Mouse (Mus musculus) embryonic facial prominence, embryonic 13.5 days (tissue): ENCODE measurements around the gene 0610009B22Rik. TPM values are rescaled to one million over a fixed set of nuclear protein-coding genes. Genes with fewer than 3 reads are reported as not detected.

Source experiments
- ATAC-seq: fragments of 200-750 bp; cut with Nextera tagmentation; 2 replicates; pipeline ENCODE4 v1.8.0; 2017; ENCODE audit warnings: low read depth; ENCODE audit not compliant: insufficient number of reproducible peaks, insufficient read depth, low FRiP score, low TSS enrichment
- H3K27ac ChIP-seq: fragments of 300-500 bp; sonication (generic); 2 replicates; pipeline ENCODE4 v1.5.1; 2015; ENCODE audit warnings: moderate library complexity, mild to moderate bottlenecking, inconsistent platforms
- H3K27me3 ChIP-seq: fragments of 300-500 bp; sonication (generic); 2 replicates; pipeline ENCODE4 v1.6.1; 2015; ENCODE audit warnings: mild to moderate bottlenecking, inconsistent platforms
- H3K36me3 ChIP-seq: fragments of 300-500 bp; sonication (generic); 2 replicates; pipeline ENCODE4 v1.6.1; 2015; ENCODE audit warnings: mild to moderate bottlenecking, inconsistent platforms
- H3K4me1 ChIP-seq: fragments of 300-500 bp; sonication (generic); 2 replicates; pipeline ENCODE4 v1.6.1; 2015; ENCODE audit warnings: inconsistent platforms
- H3K4me2 ChIP-seq: fragments of 300-500 bp; sonication (generic); 2 replicates; pipeline ENCODE4 v1.6.1; 2015; ENCODE audit warnings: moderate library complexity, mild to moderate bottlenecking, inconsistent platforms
- H3K4me3 ChIP-seq: fragments of 300-500 bp; sonication (generic); 2 replicates; pipeline ENCODE4 v1.5.1; 2015; ENCODE audit warnings: mild to moderate bottlenecking, inconsistent platforms
- H3K9ac ChIP-seq: fragments of 300-500 bp; sonication (generic); 2 replicates; pipeline ENCODE4 v1.6.1; 2015; ENCODE audit warnings: mild to moderate bottlenecking, inconsistent platforms
- H3K9me3 ChIP-seq: fragments of 300-500 bp; sonication (generic); 2 replicates; pipeline ENCODE4 v1.6.1; 2016; ENCODE audit warnings: inconsistent platforms
- whole genome bisulfite sequencing: fragments of 180-500 bp; shearing (Covaris S2); methylation state at CpG from one replicate; pipeline ENCODE4 v1.1.7; 2015; ENCODE audit warnings: mixed read lengths; 5-methylcytosine and 5-hydroxymethylcytosine counted together
- polyA plus RNA-seq: library from polyadenylated mRNA; unstranded; fragments of >200 nt; fragmentation: Nextera tagmentation; extraction: Ambion mirVana; gene quantifications from 2 replicates; pipeline ENCODE4 v1.2.1, GENCODE M21; 2015

The 0610009B22Rik gene
- polyA plus RNA-seq, 1 experiment from 2014 or later: 87.7 TPM

GRCm38 (mm10) chr11:51658705-51659104 lies 30.0 kb downstream of the 0610009B22Rik start:
- Histone ChIP-seq H3K9me3 (no peaks in the 10 kb centered on the region), H3K36me3 (no peaks in the 10 kb centered on the region), H3K4me3 (no peak overlapping the region), H3K27me3 (no peaks in the 10 kb centered on the region), H3K27ac (peak overlapping the region; percentile 56), H3K9ac (peak overlapping the region; percentile 36), H3K4me2 (peak overlapping the region; percentile 40), H3K4me1 (peaks cover 38% of the 10 kb centered on the region)
- WGBS: 23% methylated on average over 6 of the region's 6 CpGs
- 0 out of 2 replicates have a peak, but pooled peaks have one; percentile 73 for ATAC-seq

- peak overlapping the region; percentile 56 for H3K27ac ChIP-seq
- ATAC-seq: no peak
- no peaks in the 10 kb centered on the region for H3K36me3 ChIP-seq
These were observed 30.4 kb downstream of the 0610009B22Rik start for GRCm38 (mm10) chr11:51658291-51658690.

GRCm38 (mm10) chr11:51656798-51657521 lies 31.7 kb downstream of the 0610009B22Rik start:
- Histone ChIP-seq H3K9me3 (no peaks in the 10 kb centered on the region), H3K4me3 (no peak overlapping the region), H3K4me2 (no peak overlapping the region), H3K36me3 (no peaks in the 10 kb centered on the region), H3K9ac (no peak overlapping the region), H3K4me1 (peaks cover 38% of the 10 kb centered on the region), H3K27me3 (no peaks in the 10 kb centered on the region), H3K27ac (no peak overlapping the region)
- ATAC-seq: no peak
- WGBS: 65% methylated on average over 10 of the region's 10 CpGs

More at GRCm38 (mm10) chr11:51658291-51658690, 30.4 kb downstream of the 0610009B22Rik start:
- Histone ChIP-seq H3K4me1 (peaks cover 38% of the 10 kb centered on the region), H3K27me3 (no peaks in the 10 kb centered on the region), H3K4me3 (no peak overlapping the region), H3K9ac (peak overlapping the region; percentile 36; the same call in 1 of the 2 replicates), H3K4me2 (peak overlapping the region; percentile 40), H3K9me3 (no peaks in the 10 kb centered on the region)
- WGBS: 33% methylated on average over 7 of the region's 7 CpGs

GRCm38 (mm10) chr11:51654891-51655290 lies 33.8 kb downstream of the 0610009B22Rik start:
- Histone ChIP-seq H3K9ac (no peak overlapping the region), H3K36me3 (no peaks in the 10 kb centered on the region), H3K9me3 (no peaks in the 10 kb centered on the region), H3K4me3 (no peak overlapping the region), H3K27ac (no peak overlapping the region), H3K4me1 (peaks cover 44% of the 10 kb centered on the region), H3K4me2 (no peak overlapping the region), H3K27me3 (peaks cover 5% of the 10 kb centered on the region)
- no peak for ATAC-seq
- 87% methylated on average over 3 of the region's 3 CpGs for WGBS

GRCm38 (mm10) chr11:51653736-51654135 lies 34.9 kb downstream of the 0610009B22Rik start:
- peaks cover 15% of the 10 kb centered on the region for H3K27me3 ChIP-seq
- H3K4me1 ChIP-seq: peaks cover 48% of the 10 kb centered on the region
- H3K9ac ChIP-seq: 0 out of 2 replicates have a peak overlapping the region, but pooled peaks have one; percentile 21
- no peaks in the 10 kb centered on the region for H3K9me3 ChIP-seq
- 86% methylated on average over 6 of the region's 6 CpGs for WGBS
- no peak overlapping the region for H3K4me3 ChIP-seq
- no peak overlapping the region for H3K4me2 ChIP-seq
- ATAC-seq: no peak
- no peaks in the 10 kb centered on the region for H3K36me3 ChIP-seq
- H3K27ac ChIP-seq: no peak overlapping the region

- Histone ChIP-seq H3K27me3 (peaks cover 15% of the 10 kb centered on the region), H3K4me1 (peaks cover 45% of the 10 kb centered on the region), H3K4me3 (no peak overlapping the region), H3K36me3 (no peaks in the 10 kb centered on the region), H3K9ac (no peak overlapping the region), H3K4me2 (no peak overlapping the region), H3K9me3 (no peaks in the 10 kb centered on the region), H3K27ac (no peak overlapping the region)
- ATAC-seq: no peak
- WGBS: 85% methylated on average over 4 of the region's 4 CpGs
These were observed 35.7 kb downstream of the 0610009B22Rik start for GRCm38 (mm10) chr11:51652889-51653418.

- WGBS: 2% methylated on average over 65 of the region's 70 CpGs
These were observed 37.8 kb downstream of the 0610009B22Rik start, which contains the start of the genes N4bp3 and D930048N14Rik for GRCm38 (mm10) chr11:51650691-51651515. Gene N4bp3, minus strand, starts transcription at chr11:51650842. Gene D930048N14Rik, plus strand, starts transcription at chr11:51650954.

GRCm38 (mm10) chr11:51650261-51650660 lies 38.4 kb downstream of the 0610009B22Rik start:
- Histone ChIP-seq H3K9ac (peak overlapping the region; percentile 81), H3K9me3 (no peaks in the 10 kb centered on the region), H3K27ac (peak overlapping the region; percentile 66), H3K27me3 (peaks cover 15% of the 10 kb centered on the region), H3K36me3 (peaks cover 7% of the 10 kb centered on the region), H3K4me3 (peak overlapping the region; percentile 67), H3K4me2 (peak overlapping the region; percentile 97), H3K4me1 (peaks cover 40% of the 10 kb centered on the region)
- WGBS: under 1% methylated on average over 30 of the region's 30 CpGs
- no peak for ATAC-seq

More at GRCm38 (mm10) chr11:51650691-51651515, 37.8 kb downstream of the 0610009B22Rik start, which contains the start of the genes N4bp3 and D930048N14Rik:
- Histone ChIP-seq H3K27me3 (peaks cover 15% of the 10 kb centered on the region), H3K4me1 (peaks cover 42% of the 10 kb centered on the region), H3K36me3 (0 out of 2 replicates have a peak, but pooled peaks cover under 1% of the 10 kb centered on the region), H3K9me3 (no peaks in the 10 kb centered on the region), H3K4me3 (peak within 1 kb of the TSS; percentile 67), H3K4me2 (peak within 1 kb of the TSS; percentile 97), H3K9ac (peak within 1 kb of the TSS; percentile 81), H3K27ac (peak within 1 kb of the TSS; percentile 66)
- peak; percentile 40 for ATAC-seq

GRCm38 (mm10) chr11:51649889-51650199 lies 38.8 kb downstream of the 0610009B22Rik start:
- H3K4me2 ChIP-seq: peak overlapping the region; percentile 97
- 5% methylated on average over 7 of the region's 7 CpGs for WGBS
- no peak for ATAC-seq
- H3K9ac ChIP-seq: peak overlapping the region; percentile 81
- peaks cover 11% of the 10 kb centered on the region for H3K36me3 ChIP-seq
- H3K4me1 ChIP-seq: peaks cover 36% of the 10 kb centered on the region
- no peaks in the 10 kb centered on the region for H3K9me3 ChIP-seq
- peak overlapping the region; percentile 28; the same call in 1 of the 2 replicates for H3K27ac ChIP-seq
- H3K4me3 ChIP-seq: peak overlapping the region; percentile 67
- peaks cover 15% of the 10 kb centered on the region for H3K27me3 ChIP-seq

- ATAC-seq: no peak
- Histone ChIP-seq H3K36me3 (peaks cover 16% of the 10 kb centered on the region), H3K9me3 (no peaks in the 10 kb centered on the region), H3K4me1 (peaks cover 31% of the 10 kb centered on the region), H3K9ac (peak overlapping the region; percentile 81), H3K4me3 (peak overlapping the region; percentile 67), H3K27me3 (peaks cover 15% of the 10 kb centered on the region), H3K4me2 (peak overlapping the region; percentile 97), H3K27ac (peak overlapping the region; percentile 28; the same call in 1 of the 2 replicates)
- WGBS: 28% methylated on average over 11 of the region's 11 CpGs
These were observed 39.4 kb downstream of the 0610009B22Rik start for GRCm38 (mm10) chr11:51649111-51649888.
